Mouse (Mus musculus): Measurements from ENCODE around the gene Scamp3. TPM values are rescaled to one million over a fixed set of nuclear protein-coding genes. Genes with fewer than 3 reads are reported as not detected.

The Scamp3 gene
- total and polyA plus RNA-seq, 2 experiments: 9.1 to 120 TPM

GRCm38 (mm10) chr3:89163643-89164245 lies 13.5 kb upstream of the Scamp3 start:
- peaks cover 3% of the 10 kb centered on the region; the same call in 1 of the 2 replicates for H3K79me2 ChIP-seq (ENCODE audit: control insufficient read depth, insufficient read depth, low read length)
- no peak overlapping the region for H3K27ac ChIP-seq (replicated peaks; ENCODE audit: insufficient read depth, low read depth, low read length)
- WGBS: 68% methylated on average over 5 of the region's 5 CpGs
- no peak overlapping the region for H3K4me3 ChIP-seq (ENCODE audit: insufficient read depth, low read depth, low read length)
- DNase-seq (ENCODE audit: extremely low read depth, low read depth, low spot score): no peak
- TF ChIP-seq CTCF (IDR thresholded peaks at IDR 0.05; ENCODE audit: low read depth, low read length): no peak
- no peak for TF ChIP-seq POLR2A (IDR thresholded peaks at IDR 0.05; ENCODE audit: extremely low read depth, insufficient read depth, low read length)
- peaks cover 14% of the 10 kb centered on the region for H3K36me3 ChIP-seq (ENCODE audit: control insufficient read depth, insufficient read depth, low read length)
- peaks cover 15% of the 10 kb centered on the region for H3K4me1 ChIP-seq (ENCODE audit: control insufficient read depth, insufficient read depth, low read length)
- no peak overlapping the region for H3K9ac ChIP-seq (ENCODE audit: low read depth, low read length)
- H3K27me3 ChIP-seq (ENCODE audit: control insufficient read depth, insufficient read depth, low read length): no peaks in the 10 kb centered on the region

GRCm38 (mm10) chr3:89164506-89165267 lies 12.6 kb upstream of the Scamp3 start, which contains the start of gene Clk2:
TSS of gene Clk2 (plus strand) at chr3:89164795.
- peaks cover 15% of the 10 kb centered on the region for H3K4me1 ChIP-seq (ENCODE audit: control insufficient read depth, insufficient read depth, low read length)
- under 1% methylated on average over 71 of the region's 79 CpGs for WGBS
- peaks cover 3% of the 10 kb centered on the region; the same call in 1 of the 2 replicates for H3K79me2 ChIP-seq (ENCODE audit: control insufficient read depth, insufficient read depth, low read length)
- no peak for TF ChIP-seq CTCF (IDR thresholded peaks at IDR 0.05; ENCODE audit: low read depth, low read length)
- TF ChIP-seq POLR2A (IDR thresholded peaks at IDR 0.05; ENCODE audit: extremely low read depth, insufficient read depth, low read length): peak; percentile 80
- peak within 1 kb of the TSS; percentile 89 for H3K9ac ChIP-seq (ENCODE audit: low read depth, low read length)
- peak within 1 kb of the TSS; percentile 69 for H3K4me3 ChIP-seq (ENCODE audit: insufficient read depth, low read depth, low read length)
- H3K27ac ChIP-seq (replicated peaks; ENCODE audit: insufficient read depth, low read depth, low read length): peak within 1 kb of the TSS; percentile 54
- peaks cover 22% of the 10 kb centered on the region for H3K36me3 ChIP-seq (ENCODE audit: control insufficient read depth, insufficient read depth, low read length)
- peak; percentile 77 for DNase-seq (ENCODE audit: extremely low read depth, low read depth, low spot score)
- H3K27me3 ChIP-seq (ENCODE audit: control insufficient read depth, insufficient read depth, low read length): no peaks in the 10 kb centered on the region

GRCm38 (mm10) chr3:89165268-89165870 lies 11.9 kb upstream of the Scamp3 start:
- 15% methylated on average over 12 of the region's 12 CpGs for WGBS
- peak; percentile 34 for DNase-seq (ENCODE audit: extremely low read depth, low read depth, low spot score)
- peaks cover 3% of the 10 kb centered on the region; the same call in 1 of the 2 replicates for H3K79me2 ChIP-seq (ENCODE audit: control insufficient read depth, insufficient read depth, low read length)

GRCm38 (mm10) chr3:89166945-89167344 lies 10.3 kb upstream of the Scamp3 start:
- Histone ChIP-seq H3K36me3 (ENCODE audit: control insufficient read depth, insufficient read depth, low read length) (peaks cover 40% of the 10 kb centered on the region), H3K27me3 (ENCODE audit: control insufficient read depth, insufficient read depth, low read length) (no peaks in the 10 kb centered on the region), H3K4me3 (ENCODE audit: insufficient read depth, low read depth, low read length) (no peak overlapping the region), H3K4me1 (ENCODE audit: control insufficient read depth, insufficient read depth, low read length) (peaks cover 15% of the 10 kb centered on the region), H3K27ac (replicated peaks; ENCODE audit: insufficient read depth, low read depth, low read length) (no peak overlapping the region), H3K79me2 (ENCODE audit: control insufficient read depth, insufficient read depth, low read length) (peaks cover 3% of the 10 kb centered on the region; the same call in 1 of the 2 replicates), H3K9ac (ENCODE audit: low read depth, low read length) (no peak overlapping the region)
- WGBS: 96% methylated on average over 19 of the region's 19 CpGs
- no peak for TF ChIP-seq CTCF (IDR thresholded peaks at IDR 0.05; ENCODE audit: low read depth, low read length)
- no peak for TF ChIP-seq POLR2A (IDR thresholded peaks at IDR 0.05; ENCODE audit: extremely low read depth, insufficient read depth, low read length)
- DNase-seq (ENCODE audit: extremely low read depth, low read depth, low spot score): no peak

More at GRCm38 (mm10) chr3:89165268-89165870, 11.9 kb upstream of the Scamp3 start:
- Histone ChIP-seq H3K27me3 (ENCODE audit: control insufficient read depth, insufficient read depth, low read length) (no peaks in the 10 kb centered on the region), H3K4me1 (ENCODE audit: control insufficient read depth, insufficient read depth, low read length) (peaks cover 15% of the 10 kb centered on the region), H3K4me3 (ENCODE audit: insufficient read depth, low read depth, low read length) (peak overlapping the region; percentile 69), H3K27ac (replicated peaks; ENCODE audit: insufficient read depth, low read depth, low read length) (peak overlapping the region; percentile 54), H3K36me3 (ENCODE audit: control insufficient read depth, insufficient read depth, low read length) (peaks cover 29% of the 10 kb centered on the region), H3K9ac (ENCODE audit: low read depth, low read length) (peak overlapping the region; percentile 89)
- no peak for TF ChIP-seq CTCF (IDR thresholded peaks at IDR 0.05; ENCODE audit: low read depth, low read length)
- TF ChIP-seq POLR2A (IDR thresholded peaks at IDR 0.05; ENCODE audit: extremely low read depth, insufficient read depth, low read length): no peak

- peaks cover 4% of the 10 kb centered on the region for H3K4me1 ChIP-seq (ENCODE audit: control insufficient read depth, insufficient read depth, low read length)
- no peaks in the 10 kb centered on the region for H3K27me3 ChIP-seq (ENCODE audit: control insufficient read depth, insufficient read depth, low read length)
- no peak overlapping the region for H3K4me3 ChIP-seq (ENCODE audit: insufficient read depth, low read depth, low read length)
- no peak overlapping the region for H3K9ac ChIP-seq (ENCODE audit: low read depth, low read length)
- H3K79me2 ChIP-seq (ENCODE audit: control insufficient read depth, insufficient read depth, low read length): no peaks in the 10 kb centered on the region
- DNase-seq (ENCODE audit: extremely low read depth, low read depth, low spot score): no peak
- peaks cover 48% of the 10 kb centered on the region for H3K36me3 ChIP-seq (ENCODE audit: control insufficient read depth, insufficient read depth, low read length)
- WGBS: 96% methylated on average over 11 of the region's 11 CpGs
- no peak for TF ChIP-seq POLR2A (IDR thresholded peaks at IDR 0.05; ENCODE audit: extremely low read depth, insufficient read depth, low read length)
- no peak for TF ChIP-seq CTCF (IDR thresholded peaks at IDR 0.05; ENCODE audit: low read depth, low read length)
- no peak overlapping the region for H3K27ac ChIP-seq (replicated peaks; ENCODE audit: insufficient read depth, low read depth, low read length)
Observed at GRCm38 (mm10) chr3:89174844-89175243, 2.4 kb upstream of the Scamp3 start.

All from liver, adult 2 months (tissue).